Mouse (Mus musculus) layer of hippocampus, adult 9-11 months (tissue): Measurements from ENCODE around the gene Hspa4l.
"Not testable (repeated sequence)": the region's sequence is repeated elsewhere in the genome, so short reads cannot be mapped to it uniquely, and the experiment has no call there.

ENCODE experiments used
- DNase-seq: peaks from one replicate; pipeline ENCODE4 v3.0.0; 2022

Gene Hspa4l

DNA sequence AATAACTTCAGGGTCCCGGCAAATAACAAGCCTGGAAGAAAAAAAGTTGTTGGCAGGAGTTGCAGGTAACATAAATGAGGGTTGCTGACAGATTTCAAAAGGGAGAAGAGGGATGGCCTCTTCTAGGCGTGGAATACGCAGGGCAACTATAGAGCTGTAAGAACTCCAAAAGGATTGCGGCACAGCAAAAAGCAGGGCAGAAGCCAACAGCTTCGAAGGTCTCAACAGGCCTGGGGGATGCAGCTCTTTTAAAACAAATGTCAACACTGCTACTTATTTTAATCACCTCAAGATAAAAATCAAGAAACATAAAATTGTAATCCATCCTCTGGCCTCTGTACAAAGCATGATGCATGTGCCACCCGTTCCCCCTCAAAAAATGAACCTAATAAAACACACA lies 101.2 kb downstream of the Hspa4l start:
- not testable (repeated sequence) for DNase-seq
